Mouse (Mus musculus) forebrain, embryonic 11.5 days (tissue): ENCODE results near the gene Ifih1. TPM values are rescaled to one million over a fixed set of nuclear protein-coding genes. Genes with fewer than 3 reads are reported as not detected.
A peak's percentile ranks its signal among the peaks of the same experiment; 100 is the strongest.

Experiments used
- ATAC-seq: fragments of 200-750 bp; cut with Nextera tagmentation; replicated peaks from 2 replicates; pipeline ENCODE4 v1.8.0; 2017; ENCODE audit warnings: moderate TSS enrichment; ENCODE audit not compliant: low FRiP score
- DNase-seq: peaks from one replicate; pipeline ENCODE4 v3.0.0-alpha.2; 2017; ENCODE audit warnings: low spot score
- H3K27ac ChIP-seq: fragments of 300-500 bp; sonication (generic); 2 replicates; pipeline ENCODE4 v1.5.1; 2014; ENCODE audit warnings: low read depth, low read length
- H3K27me3 ChIP-seq: fragments of 300-500 bp; sonication (generic); 2 replicates; pipeline ENCODE4 v1.6.1; 2014; ENCODE audit warnings: mild to moderate bottlenecking, low read length, mixed read lengths; ENCODE audit not compliant: control insufficient read depth, insufficient read depth
- H3K36me3 ChIP-seq: fragments of 300-500 bp; sonication (generic); 2 replicates; pipeline ENCODE4 v1.6.1; 2014; ENCODE audit warnings: mild to moderate bottlenecking, low read length, moderate library complexity, mixed read lengths; ENCODE audit not compliant: control insufficient read depth, insufficient read depth
- H3K4me1 ChIP-seq: fragments of 300-500 bp; sonication (generic); replicated peaks from 2 replicates; pipeline ENCODE4 v1.6.1; 2014; ENCODE audit warnings: low read length, mixed read lengths; ENCODE audit not compliant: control insufficient read depth, insufficient read depth
- H3K4me2 ChIP-seq: fragments of 300-500 bp; sonication (generic); 2 replicates; pipeline ENCODE4 v1.6.1; 2014; ENCODE audit warnings: low read depth, mild to moderate bottlenecking, low read length, moderate library complexity, mixed read lengths; ENCODE audit not compliant: severe bottlenecking
- H3K4me3 ChIP-seq: fragments of 300-500 bp; sonication (generic); 2 replicates; pipeline ENCODE4 v1.5.1; 2014; ENCODE audit warnings: low read depth, low read length
- H3K9ac ChIP-seq: fragments of 300-500 bp; sonication (generic); 2 replicates; pipeline ENCODE4 v1.6.1; 2014; ENCODE audit warnings: low read length
- H3K9me3 ChIP-seq: fragments of 300-500 bp; sonication (generic); 2 replicates; pipeline ENCODE4 v1.6.1; 2016; ENCODE audit warnings: low read length, mixed read lengths; ENCODE audit not compliant: control insufficient read depth
- WGBS: fragments of 180-500 bp; shearing (Covaris S2); extraction: QIAGEN DNeasy Blood & Tissue Kit; methylation state at CpG from one replicate; pipeline ENCODE4 v1.1.7; 2014; 5-methylcytosine and 5-hydroxymethylcytosine counted together
- polyA plus RNA-seq: library from polyadenylated mRNA; unstranded; fragments of >200 nt; fragmentation: Nextera tagmentation; extraction: Ambion mirVana; gene quantifications from 2 replicates; pipeline ENCODE4 v1.2.1, GENCODE M21; 2014

The Ifih1 gene
- polyA plus RNA-seq, 1 experiment from 2014 or later: 1.5 TPM

GRCm38 (mm10) chr2:62646671-62647289 is 725 bp upstream of the Ifih1 start:
- ATAC-seq (peak; percentile 32; the same call in 1 of the 2 replicates), DNase-seq (no peak)
- no peaks in the 10 kb centered on the region; the same call in 1 of the 2 replicates for H3K4me1 ChIP-seq
- no peak overlapping the region for H3K27ac ChIP-seq
- no peaks in the 10 kb centered on the region for H3K9me3 ChIP-seq
- no peaks in the 10 kb centered on the region for H3K27me3 ChIP-seq
- peak overlapping the region; percentile 42 for H3K4me3 ChIP-seq
- 10% methylated on average over 6 of the region's 6 CpGs for WGBS
- peak overlapping the region; percentile 60 for H3K9ac ChIP-seq
- peak overlapping the region; percentile 70 for H3K4me2 ChIP-seq
- H3K36me3 ChIP-seq: no peaks in the 10 kb centered on the region

GRCm38 (mm10) chr2:62645475-62645874 is 580 bp downstream of the Ifih1 start:
- peak overlapping the region; percentile 60 for H3K9ac ChIP-seq
- 31% methylated on average over 12 of the region's 12 CpGs for WGBS
- no peaks in the 10 kb centered on the region for H3K36me3 ChIP-seq

GRCm38 (mm10) chr2:62644891-62645290 is 1.2 kb downstream of the Ifih1 start:
- no peak overlapping the region for H3K4me2 ChIP-seq
- no peaks in the 10 kb centered on the region for H3K27me3 ChIP-seq
- 87% methylated on average over 5 of the region's 5 CpGs for WGBS
- ATAC-seq: no peak
- H3K27ac ChIP-seq: no peak overlapping the region
- H3K9ac ChIP-seq: no peak overlapping the region
- no peak overlapping the region for H3K4me3 ChIP-seq
- DNase-seq: no peak
- no peaks in the 10 kb centered on the region; the same call in 1 of the 2 replicates for H3K4me1 ChIP-seq
- H3K9me3 ChIP-seq: no peaks in the 10 kb centered on the region
- H3K36me3 ChIP-seq: no peaks in the 10 kb centered on the region

More at GRCm38 (mm10) chr2:62645475-62645874, 580 bp downstream of the Ifih1 start:
- H3K4me1 ChIP-seq: no peaks in the 10 kb centered on the region; the same call in 1 of the 2 replicates
- ATAC-seq: peak; percentile 49
- H3K4me2 ChIP-seq: peak overlapping the region; percentile 70
- no peaks in the 10 kb centered on the region for H3K9me3 ChIP-seq
- H3K27ac ChIP-seq: no peak overlapping the region
- peak overlapping the region; percentile 42 for H3K4me3 ChIP-seq
- DNase-seq: peak; percentile 60
- H3K27me3 ChIP-seq: no peaks in the 10 kb centered on the region

GRCm38 (mm10) chr2:62643405-62644305 is 2.4 kb downstream of the Ifih1 start:
- Histone ChIP-seq H3K27ac (no peak overlapping the region), H3K4me3 (no peak overlapping the region), H3K9me3 (no peaks in the 10 kb centered on the region), H3K36me3 (no peaks in the 10 kb centered on the region), H3K4me1 (no peaks in the 10 kb centered on the region; the same call in 1 of the 2 replicates), H3K4me2 (no peak overlapping the region), H3K9ac (no peak overlapping the region), H3K27me3 (no peaks in the 10 kb centered on the region)
- WGBS: 54% methylated on average over 21 of the region's 21 CpGs
- 0 out of 2 replicates have a peak, but pooled peaks have one; percentile 19 for ATAC-seq
- peak; percentile 64 for DNase-seq

GRCm38 (mm10) chr2:62639869-62640268 is 6.2 kb downstream of the Ifih1 start:
- H3K4me1 ChIP-seq: no peaks in the 10 kb centered on the region
- ATAC-seq (no peak), DNase-seq (no peak)
- no peak overlapping the region for H3K9ac ChIP-seq
- H3K4me2 ChIP-seq: no peak overlapping the region
- H3K36me3 ChIP-seq: no peaks in the 10 kb centered on the region
- no peaks in the 10 kb centered on the region for H3K27me3 ChIP-seq
- H3K4me3 ChIP-seq: no peak overlapping the region
- no peak overlapping the region for H3K27ac ChIP-seq
- no peaks in the 10 kb centered on the region for H3K9me3 ChIP-seq
- 95% methylated on average over 2 of the region's 2 CpGs for WGBS

GRCm38 (mm10) chr2:62630446-62630845 is 15.6 kb downstream of the Ifih1 start:
- no peaks in the 10 kb centered on the region for H3K36me3 ChIP-seq
- ATAC-seq: no peak

GRCm38 (mm10) chr2:62628356-62628755 is 17.7 kb downstream of the Ifih1 start:
- 90% methylated on average over 5 of the region's 5 CpGs for WGBS
- ATAC-seq: no peak

More at GRCm38 (mm10) chr2:62630446-62630845, 15.6 kb downstream of the Ifih1 start:
- Histone ChIP-seq H3K4me3 (no peak overlapping the region), H3K4me2 (no peak overlapping the region), H3K9ac (no peak overlapping the region), H3K27me3 (no peaks in the 10 kb centered on the region), H3K9me3 (no peaks in the 10 kb centered on the region), H3K27ac (no peak overlapping the region), H3K4me1 (no peaks in the 10 kb centered on the region)
- WGBS: 27% methylated on average over 6 of the region's 6 CpGs
- no peak for DNase-seq

GRCm38 (mm10) chr2:62627728-62628127 is 18.3 kb downstream of the Ifih1 start:
- H3K4me2 ChIP-seq: no peak overlapping the region
- H3K36me3 ChIP-seq: no peaks in the 10 kb centered on the region
- H3K27ac ChIP-seq: no peak overlapping the region
- H3K9ac ChIP-seq: no peak overlapping the region
- no peak overlapping the region for H3K4me3 ChIP-seq
- ATAC-seq (no peak), DNase-seq (no peak)
- no peaks in the 10 kb centered on the region for H3K4me1 ChIP-seq
- 13% methylated on average over 5 of the region's 5 CpGs for WGBS
- no peaks in the 10 kb centered on the region for H3K27me3 ChIP-seq
- H3K9me3 ChIP-seq: no peaks in the 10 kb centered on the region

More at GRCm38 (mm10) chr2:62628356-62628755, 17.7 kb downstream of the Ifih1 start:
- DNase-seq: no peak
- H3K27me3 ChIP-seq: no peaks in the 10 kb centered on the region
- no peaks in the 10 kb centered on the region for H3K4me1 ChIP-seq
- no peaks in the 10 kb centered on the region for H3K9me3 ChIP-seq
- no peaks in the 10 kb centered on the region for H3K36me3 ChIP-seq
- H3K4me2 ChIP-seq: no peak overlapping the region
- H3K27ac ChIP-seq: no peak overlapping the region
- no peak overlapping the region for H3K9ac ChIP-seq
- H3K4me3 ChIP-seq: no peak overlapping the region
